Mouse (Mus musculus) heart, adult 9 months (tissue): ENCODE results near the gene Gm49320.
A peak's percentile ranks its signal among the peaks of the same experiment; 100 is the strongest.

ENCODE experiments used
- DNase-seq, 2 experiments: peaks; one replicate each; pipeline ENCODE4 v3.0.0; 2022; ENCODE audit warnings: low spot score in 2 of 2

Gene Gm49320

DNA sequence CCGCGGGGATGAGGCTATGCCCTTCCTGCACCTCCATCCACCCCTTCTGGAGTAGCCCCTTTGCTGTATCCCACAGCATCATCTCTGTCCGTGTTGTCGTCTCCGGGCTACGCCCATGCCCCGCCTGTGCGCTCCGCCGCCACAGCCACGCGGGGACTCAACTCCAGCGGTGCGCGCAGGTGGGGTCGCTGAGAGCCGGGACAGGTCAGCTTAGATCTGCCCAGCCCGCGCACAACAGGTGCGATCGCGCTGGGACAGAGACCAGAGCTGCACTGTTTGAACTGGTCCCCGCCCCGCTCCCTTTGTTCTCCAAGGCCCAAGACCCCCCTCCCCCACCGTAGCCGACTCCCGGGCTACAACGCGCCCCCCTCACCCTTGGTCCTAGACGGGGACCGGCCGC, 20.0 kb downstream of the Gm49320 start:
- no peak for DNase-seq

DNA sequence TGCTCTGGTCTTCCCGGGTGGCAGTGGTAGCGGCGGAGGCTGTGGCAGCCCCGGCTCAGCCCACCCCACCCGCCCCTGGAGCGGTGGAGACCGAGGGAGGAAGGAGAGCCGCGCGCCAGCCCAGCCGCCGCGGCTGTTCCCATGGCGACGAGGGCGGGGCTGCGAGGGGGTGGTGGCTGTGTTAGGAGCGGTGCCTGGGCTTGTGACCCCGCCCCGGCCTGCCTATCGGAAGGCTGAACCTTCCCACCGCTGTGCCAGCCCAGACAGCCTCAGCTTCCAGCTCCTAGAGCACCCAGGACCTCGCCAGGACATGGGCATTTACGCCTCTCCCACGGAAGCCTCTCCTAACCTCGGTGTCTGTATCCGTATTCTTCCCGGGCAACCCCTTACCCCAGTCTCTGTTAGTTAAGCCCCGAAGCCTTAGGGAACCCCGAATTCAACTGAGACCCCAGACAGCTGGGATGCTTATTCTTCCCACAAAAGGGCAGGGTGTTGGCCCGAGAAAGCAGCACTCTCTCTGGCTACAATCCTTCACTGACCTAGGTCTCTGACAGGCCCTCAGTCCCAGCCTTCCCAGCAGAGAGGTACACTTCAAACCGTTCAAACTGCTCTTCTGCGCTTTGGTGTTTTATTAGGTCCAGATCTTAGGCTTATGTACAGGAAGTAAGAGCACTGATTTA, 20.6 kb downstream of the Gm49320 start, which contains the start of gene Ctxn1:
Ctxn1 (minus strand) TSS at position 150 of the 680 bp plus-strand sequence.
- peak; percentile 89 to 92 for DNase-seq

DNA sequence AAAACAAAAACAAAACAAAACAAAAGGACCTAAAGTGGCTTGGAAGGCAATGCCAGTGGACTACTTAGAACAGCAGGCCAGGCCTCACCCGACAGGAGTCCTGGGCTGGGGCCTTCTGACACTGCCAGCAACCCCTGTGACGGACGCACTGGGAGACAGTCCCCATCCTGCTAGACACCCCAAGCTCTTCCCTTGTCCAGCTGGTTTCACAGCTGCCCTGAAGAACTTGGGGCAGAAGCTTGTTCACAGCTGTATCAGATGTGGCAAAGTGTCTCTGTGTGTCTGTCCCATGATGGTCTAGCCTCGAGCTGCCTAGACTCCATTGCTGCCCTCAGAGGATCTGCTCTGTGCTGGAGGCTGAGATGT, 21.1 kb downstream of the Gm49320 start:
- no peak for DNase-seq

DNA sequence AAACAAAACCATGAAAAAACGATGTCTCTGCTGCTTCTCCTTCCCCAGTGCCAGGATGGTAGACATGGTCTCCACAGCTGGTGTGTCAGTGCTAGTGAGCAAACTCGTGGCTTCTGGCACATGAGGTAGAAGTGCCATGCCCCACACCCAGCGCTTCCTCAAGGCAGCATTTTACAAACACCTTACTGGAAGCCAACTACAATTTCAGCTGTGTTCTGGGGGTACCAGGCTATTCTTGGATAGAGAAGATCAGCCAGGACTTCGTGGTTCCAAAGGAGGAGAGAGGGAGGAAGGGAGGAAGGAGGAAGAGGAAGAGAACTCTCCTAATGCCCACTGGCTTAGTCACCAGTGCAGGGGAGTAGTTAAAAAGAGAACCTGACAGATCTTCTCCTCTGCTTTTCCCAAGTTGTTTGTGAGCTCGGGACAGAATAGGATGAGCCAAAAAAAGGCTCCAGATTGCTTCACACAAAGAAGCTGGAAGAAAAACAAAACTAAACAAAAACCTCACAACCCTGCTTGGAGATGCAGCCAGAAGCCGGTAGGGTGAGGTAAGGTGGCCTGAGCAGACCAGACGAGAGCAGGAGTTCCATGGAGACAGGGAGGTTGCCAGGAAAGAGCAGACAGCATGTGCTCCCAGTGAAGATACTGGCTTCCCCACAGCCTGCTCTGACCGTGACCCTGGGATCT, 24.6 kb downstream of the Gm49320 start:
- DNase-seq: no peak

DNA sequence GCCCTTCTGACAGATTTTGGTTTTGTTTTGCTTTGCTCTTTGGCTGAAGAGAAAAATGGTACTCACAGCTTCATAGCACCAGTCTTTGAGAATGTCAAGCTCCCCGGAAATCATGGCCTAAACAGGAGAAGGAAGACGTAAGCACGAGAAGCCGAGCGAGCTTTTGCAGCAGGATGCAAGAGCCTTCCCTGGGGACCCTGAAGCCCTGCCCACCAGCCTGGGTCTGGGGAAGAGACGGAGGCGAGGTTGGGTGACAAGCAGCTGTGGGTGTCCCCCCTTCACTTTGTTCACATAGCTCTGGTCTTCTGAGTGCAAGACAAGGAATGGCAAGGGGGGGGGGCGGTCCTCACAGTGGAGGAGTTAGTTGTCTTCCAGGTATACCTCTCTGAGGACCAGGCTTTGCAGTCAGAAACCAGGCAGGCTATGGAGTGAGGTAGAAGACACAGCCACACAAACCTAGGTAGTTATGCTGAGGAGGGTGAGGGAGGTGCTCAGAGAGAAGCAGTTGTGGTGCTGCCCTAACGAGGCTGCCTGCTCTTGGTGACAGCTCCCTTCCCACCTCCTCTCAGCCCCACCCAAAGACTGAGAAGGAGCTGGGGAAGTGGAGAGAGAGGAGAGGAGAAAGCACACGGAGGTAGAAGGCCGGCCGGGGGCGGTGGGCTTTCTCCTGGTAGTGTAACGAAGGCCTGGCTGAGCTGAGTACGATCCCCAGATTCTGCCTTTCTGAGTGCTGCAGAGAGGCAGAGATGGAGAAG, 26.7 kb downstream of the Gm49320 start:
- no peak for DNase-seq

DNA sequence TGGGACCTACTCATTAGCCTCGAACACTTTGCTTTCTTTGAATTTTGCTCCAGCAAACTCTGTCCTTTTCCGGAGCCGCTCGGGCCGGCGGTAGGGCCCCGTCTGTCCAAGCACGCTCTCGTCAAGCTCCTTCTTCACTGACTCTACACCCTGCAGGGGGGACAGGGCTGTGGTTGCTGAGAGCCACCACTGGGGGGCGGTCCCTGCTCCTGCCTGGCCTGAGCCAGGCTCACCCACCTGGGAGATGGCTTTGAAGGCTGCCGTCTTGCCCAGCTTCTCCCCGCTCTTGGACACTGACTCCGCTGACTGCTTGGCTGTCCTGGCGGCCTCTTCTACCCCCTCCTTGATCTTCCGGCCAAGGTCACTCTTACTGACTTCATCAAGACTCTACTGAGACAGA, 29.0 kb downstream of the Gm49320 start:
- no peak for DNase-seq

DNA sequence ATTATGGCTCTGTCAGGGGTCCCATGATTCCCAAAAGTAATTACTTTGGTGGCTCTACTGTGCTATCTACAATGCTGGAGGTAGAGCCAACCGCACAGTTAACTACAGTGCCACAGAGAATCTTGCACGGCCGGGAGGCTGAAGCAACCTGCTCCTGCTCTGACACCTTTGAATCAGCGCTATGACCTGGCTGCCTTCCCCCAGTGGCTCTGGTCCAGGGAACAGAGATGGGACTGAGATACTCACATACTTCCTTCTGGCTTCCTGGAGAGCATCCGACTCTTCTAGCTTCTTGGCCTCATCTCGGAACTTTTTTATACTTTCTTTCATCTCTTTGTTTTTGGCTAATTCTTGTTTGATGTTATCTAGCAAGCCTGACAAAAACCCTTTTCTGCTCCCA, 30.9 kb downstream of the Gm49320 start:
- no peak for DNase-seq

DNA sequence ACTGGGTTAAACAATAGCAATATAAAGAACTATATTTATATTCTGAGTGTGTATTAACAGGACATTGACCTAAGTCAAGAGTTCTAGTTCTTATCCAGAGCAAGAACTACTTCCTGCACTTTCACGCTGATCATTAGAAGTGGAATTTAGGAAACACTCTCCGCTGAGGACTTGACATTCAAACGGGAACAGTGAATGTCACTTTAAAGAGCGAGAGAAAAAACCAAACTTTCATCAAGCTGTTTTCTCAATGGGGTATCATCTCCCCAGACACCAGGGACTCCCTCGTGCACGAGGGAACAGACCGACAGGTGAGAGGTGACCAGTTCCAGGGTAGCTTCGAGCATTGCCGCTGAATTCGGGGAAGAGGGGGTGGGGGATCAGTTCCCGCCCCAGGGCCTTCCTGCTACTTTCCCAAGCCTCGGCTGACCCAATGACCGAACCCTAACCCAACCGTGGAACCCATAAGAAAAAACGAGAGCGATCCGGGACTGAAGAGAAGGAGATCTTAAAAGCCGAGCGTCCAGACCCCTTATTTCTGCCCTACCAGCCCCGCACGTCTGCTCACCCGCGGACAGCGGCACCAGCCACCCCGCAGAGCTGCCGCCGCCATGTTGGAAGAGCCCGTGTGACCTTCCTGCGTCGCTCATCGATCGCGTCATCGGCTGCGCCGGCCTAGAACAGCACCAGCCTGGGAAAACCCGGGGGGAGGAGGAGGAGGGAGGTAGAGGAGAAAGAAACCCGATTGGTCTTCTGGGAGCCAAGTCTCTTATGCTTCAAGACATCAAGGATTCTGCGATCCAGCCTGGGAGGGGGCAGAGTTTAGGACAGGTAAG, 36.8 kb downstream of the Gm49320 start, which contains the start of gene Timm44:
Timm44 (minus strand) TSS at position 639 of the 836 bp plus-strand sequence.
- DNase-seq: peak; percentile 95

DNA sequence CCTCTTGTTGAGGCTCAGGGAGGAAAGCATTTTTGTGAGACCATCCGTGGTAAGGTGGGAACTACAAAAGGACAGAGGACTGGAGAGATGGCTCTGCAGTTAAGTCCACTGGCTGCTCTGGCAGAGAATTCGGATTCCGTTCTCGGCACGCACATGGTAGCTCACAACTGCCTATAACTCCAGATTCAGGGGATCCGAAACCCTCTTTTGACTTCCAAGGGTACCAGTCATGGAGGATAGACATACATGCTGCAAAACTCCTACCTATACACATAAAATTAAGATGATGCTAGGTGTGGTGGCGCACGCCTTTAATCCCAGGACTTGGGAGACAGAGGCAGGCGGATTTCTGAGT, 37.4 kb downstream of the Gm49320 start:
- DNase-seq: no peak

DNA sequence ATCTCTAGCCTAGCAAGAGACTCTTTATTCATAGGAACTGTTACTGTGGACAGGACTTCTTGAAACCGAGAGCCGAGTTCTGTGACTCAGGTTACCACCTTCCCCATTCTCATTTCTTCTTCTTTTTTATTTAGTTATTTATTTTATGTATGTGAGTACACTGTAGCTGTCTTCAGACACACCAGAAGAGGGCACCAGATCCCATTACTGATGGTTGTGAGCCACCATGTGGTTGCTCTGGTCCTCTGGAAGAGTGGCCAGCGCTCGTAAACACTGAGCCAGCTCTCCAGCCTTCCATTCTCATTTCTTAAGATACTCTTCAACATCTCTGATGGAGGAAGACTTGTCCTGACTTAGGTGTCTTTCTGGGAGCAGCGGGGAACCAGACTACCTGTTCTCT, 54.1 kb downstream of the Gm49320 start:
- no peak for DNase-seq

DNA sequence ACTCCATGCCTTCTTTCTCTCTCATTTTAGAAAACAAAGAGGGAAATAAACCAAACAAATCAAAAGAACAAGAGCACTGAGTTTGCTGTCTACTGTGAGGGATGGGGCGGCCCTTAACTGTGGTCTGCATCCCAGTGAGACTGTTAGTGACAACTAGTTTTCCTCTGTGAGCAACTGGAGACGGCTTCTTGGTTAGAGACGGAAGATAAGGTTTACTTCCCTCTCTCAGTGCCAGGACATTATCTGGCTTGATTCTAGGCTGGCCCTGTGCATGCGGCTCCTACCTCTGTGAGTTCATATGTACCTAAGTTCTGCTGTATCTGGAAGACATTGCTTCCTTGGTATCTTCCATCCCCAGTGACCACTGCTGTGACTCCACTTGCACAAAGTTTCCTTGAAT, 59.2 kb downstream of the Gm49320 start:
- DNase-seq: no peak
